25 mouse cellular contexts compared by ENCODE assay signal in the genomic region with DNA sequence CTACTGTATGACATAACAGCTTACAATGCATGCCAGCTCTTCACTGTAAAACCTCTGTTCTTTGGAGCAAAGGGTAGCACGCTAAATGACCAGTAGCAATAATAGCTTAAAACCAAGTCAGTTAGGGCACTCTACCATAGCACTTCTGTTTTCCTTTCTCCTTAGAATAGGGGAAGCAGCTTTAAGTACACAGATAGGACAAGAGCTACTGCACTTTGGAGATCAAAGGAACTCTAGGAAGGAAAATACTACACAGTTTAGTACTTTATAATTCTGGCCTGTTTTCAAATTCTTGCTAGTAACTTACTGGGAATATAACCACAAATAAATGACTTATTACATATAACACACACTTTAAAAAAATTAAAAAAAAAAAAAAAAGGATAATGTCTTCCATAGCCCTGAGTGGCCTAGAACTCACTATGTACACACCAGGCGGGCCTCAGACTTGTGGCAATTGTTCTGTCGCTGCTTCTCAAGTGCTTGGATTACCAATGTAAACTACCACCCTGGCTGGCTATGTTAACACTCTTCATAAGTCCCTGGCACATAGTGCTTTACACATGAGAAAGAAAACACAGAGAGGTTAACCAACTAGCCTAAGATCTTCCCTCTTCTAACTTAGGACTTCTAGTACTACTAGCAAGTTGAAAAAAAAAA. TPM values are rescaled to one million over a fixed set of nuclear protein-coding genes. Genes with fewer than 3 reads are reported as not detected.
DNase-seq lines count a peak whose midpoint lies in the region; ATAC-seq and TF ChIP-seq lines count a peak whose summit lies in the region.
"Had no signal": no experiment of that assay in that cellular context is flagged by ENCODE, and none has a peak within 500 bp of the region (broad histone marks: within the 10 kb centered on the region; RNA-seq: fewer than 3 reads in every experiment).

No protein-coding gene starts in this region.

- no peak; the same call in 1 of the 2 replicates for ATAC-seq in lung, embryonic 14.5 days (ENCODE audit: insufficient read depth)
- ATAC-seq in neural tube, embryonic 15.5 days (ENCODE audit: low FRiP score): no peak
- no peak for ATAC-seq in kidney, embryonic 16.5 days (ENCODE audit: low FRiP score, low TSS enrichment)
- ATAC-seq: activated CD4-positive, CD25-positive, alpha-beta regulatory T cell, adult 4 months; CD4-positive, CD25-positive, alpha-beta regulatory T cell, adult 4 months; forebrain, embryonic 14.5 days; forebrain, postnatal 0 days had no signal

- H3K4me2 ChIP-seq in lung, embryonic 14.5 days: no peak overlapping the region
- H3K4me2 ChIP-seq in neural tube, embryonic 15.5 days: no peak overlapping the region
- H3K4me2 ChIP-seq in kidney, embryonic 16.5 days (replicated peaks; ENCODE audit: low read depth, low read length): no peak overlapping the region
- H3K4me2 ChIP-seq: embryonic facial prominence, embryonic 12.5 days; embryonic facial prominence, embryonic 15.5 days; heart, embryonic 11.5 days; hindbrain, embryonic 12.5 days; hindbrain, embryonic 15.5 days had no signal

- peak; percentile 53 for DNase-seq in lung, embryonic 14.5 days
- DNase-seq in lung, postnatal 14 days: no peak
- DNase-seq in MEL (ENCODE audit: low read depth, low spot score) (peak; percentile 19), adipocyte (ENCODE audit: low spot score) (peak; percentile 39)
- DNase-seq in lung, postnatal 25 days (ENCODE audit: low spot score): peak; percentile 15
- DNase-seq: adrenal gland, postnatal 10 days; adrenal gland, postnatal 36 days; cerebellum, adult 11 months; cerebellum, adult 2 months; cerebellum, adult 9-11 months; cerebellum, postnatal 25 days; forebrain, postnatal 0 days; gastrocnemius, adult 2 months; gastrocnemius, postnatal 14 days; heart, adult 11 months had no signal

- WGBS in lung, embryonic 14.5 days: 49% methylated on average over 3 of the region's 3 CpGs
- 74% methylated on average over 3 of the region's 3 CpGs for WGBS in neural tube, embryonic 15.5 days
- WGBS in kidney, embryonic 16.5 days: 77% methylated on average over 3 of the region's 3 CpGs

- no peaks in the 10 kb centered on the region for H3K36me3 ChIP-seq in lung, embryonic 14.5 days (ENCODE audit: insufficient read depth)
- peaks cover 0 to 2% of the 10 kb centered on the region in 2 experiments; a peak in 1 of 4 replicates for H3K36me3 ChIP-seq in MEL (ENCODE audit: control insufficient read depth in 1 of 2, insufficient read depth in 2 of 2, low read length in 2 of 2)
- H3K36me3 ChIP-seq in neural tube, embryonic 15.5 days: no peaks in the 10 kb centered on the region
- no peaks in the 10 kb centered on the region for H3K36me3 ChIP-seq in kidney, embryonic 16.5 days (ENCODE audit: insufficient read depth, low read length)
- H3K36me3 ChIP-seq: embryonic facial prominence, embryonic 12.5 days; embryonic facial prominence, embryonic 15.5 days; hindbrain, embryonic 12.5 days; hindbrain, embryonic 15.5 days had no signal

- 0 out of 2 replicates have a peak, but pooled peaks cover 3% of the 10 kb centered on the region for H3K27me3 ChIP-seq in lung, embryonic 14.5 days (ENCODE audit: insufficient read depth, low read length)
- peaks cover 0 to 24% of the 10 kb centered on the region in 2 experiments; a peak in 3 of 4 replicates for H3K27me3 ChIP-seq in MEL (ENCODE audit: control insufficient read depth in 1 of 2, insufficient read depth in 2 of 2, low read length in 2 of 2)
- no peaks in the 10 kb centered on the region for H3K27me3 ChIP-seq in neural tube, embryonic 15.5 days (replicated peaks)
- H3K27me3 ChIP-seq in kidney, embryonic 16.5 days (ENCODE audit: insufficient read depth, low read length): no peaks in the 10 kb centered on the region
- H3K27me3 ChIP-seq: embryonic facial prominence, embryonic 12.5 days; embryonic facial prominence, embryonic 15.5 days; hindbrain, embryonic 12.5 days; hindbrain, embryonic 15.5 days had no signal

- no peak overlapping the region for H3K4me3 ChIP-seq in lung, embryonic 14.5 days (ENCODE audit: low read depth, low read length)
- no peak overlapping the region for H3K4me3 ChIP-seq in MEL (ENCODE audit: control insufficient read depth in 1 of 2, insufficient read depth in 1 of 2, low read depth in 2 of 2, low read length in 2 of 2)
- no peak overlapping the region for H3K4me3 ChIP-seq in neural tube, embryonic 15.5 days (replicated peaks)
- no peak overlapping the region for H3K4me3 ChIP-seq in kidney, embryonic 16.5 days (ENCODE audit: low read length)
- H3K4me3 ChIP-seq: embryonic facial prominence, embryonic 12.5 days; embryonic facial prominence, embryonic 15.5 days; gastrocnemius, adult 2 months; hindbrain, embryonic 12.5 days; hindbrain, embryonic 15.5 days had no signal

- no peak overlapping the region for H3K9ac ChIP-seq in lung, embryonic 14.5 days
- no peak overlapping the region for H3K9ac ChIP-seq in MEL (ENCODE audit: control insufficient read depth, low read depth, low read length, poor library complexity, severe bottlenecking)
- H3K9ac ChIP-seq in neural tube, embryonic 15.5 days (replicated peaks): no peak overlapping the region
- no peak overlapping the region for H3K9ac ChIP-seq in kidney, embryonic 16.5 days (replicated peaks; ENCODE audit: low read length)
- H3K9ac ChIP-seq: embryonic facial prominence, embryonic 12.5 days; embryonic facial prominence, embryonic 15.5 days; forebrain, postnatal 0 days; hindbrain, embryonic 12.5 days; hindbrain, embryonic 15.5 days had no signal

- no peak for TF ChIP-seq RAD21 in MEL (IDR thresholded peaks at IDR 0.05; ENCODE audit: low read depth, low read length)

- H3K9me3 ChIP-seq in lung, embryonic 14.5 days (ENCODE audit: low read depth, low read length): no peaks in the 10 kb centered on the region
- no peaks in the 10 kb centered on the region for H3K9me3 ChIP-seq in MEL (replicated peaks; ENCODE audit: insufficient read depth, low read length)
- H3K9me3 ChIP-seq in neural tube, embryonic 15.5 days (replicated peaks): no peaks in the 10 kb centered on the region
- H3K9me3 ChIP-seq in kidney, embryonic 16.5 days (ENCODE audit: low read length): no peaks in the 10 kb centered on the region
- H3K9me3 ChIP-seq: embryonic facial prominence, embryonic 12.5 days; embryonic facial prominence, embryonic 15.5 days; hindbrain, embryonic 12.5 days; hindbrain, embryonic 15.5 days had no signal

- peaks cover 10% of the 10 kb centered on the region; the same call in 1 of the 2 replicates for H3K4me1 ChIP-seq in lung, embryonic 14.5 days (ENCODE audit: insufficient read depth)
- H3K4me1 ChIP-seq in MEL (ENCODE audit: control insufficient read depth in 1 of 2, insufficient read depth in 2 of 2, low read length in 2 of 2): no peaks in the 10 kb centered on the region
- H3K4me1 ChIP-seq in neural tube, embryonic 15.5 days: peaks cover 5% of the 10 kb centered on the region
- peaks cover 3% of the 10 kb centered on the region; the same call in 1 of the 2 replicates for H3K4me1 ChIP-seq in kidney, embryonic 16.5 days (ENCODE audit: insufficient read depth, low read length)
- H3K4me1 ChIP-seq: embryonic facial prominence, embryonic 15.5 days had no signal

- TF ChIP-seq CTCF in lung, embryonic 14.5 days (IDR thresholded peaks at IDR 0.05; ENCODE audit: low read depth): no peak
- TF ChIP-seq CTCF in MEL (IDR thresholded peaks at IDR 0.05 in 2 of 3, conservative IDR thresholded peaks at IDR 0.05 in 1 of 3; ENCODE audit: control insufficient read depth in 1 of 3, insufficient read depth in 1 of 3, low read depth in 2 of 3, low read length in 3 of 3, poor library complexity in 1 of 3, severe bottlenecking in 1 of 3): no peak

- no peak for TF ChIP-seq POLR2A in MEL (IDR thresholded peaks at IDR 0.05; ENCODE audit: control insufficient read depth in 1 of 2, insufficient read depth in 1 of 2, low read depth in 1 of 2, low read length in 2 of 2, poor library complexity in 1 of 2)

- no peak overlapping the region for H3K27ac ChIP-seq in lung, embryonic 14.5 days (ENCODE audit: low read depth)
- H3K27ac ChIP-seq in MEL (ENCODE audit: control insufficient read depth, low read depth, low read length): no peak overlapping the region
- H3K27ac ChIP-seq in neural tube, embryonic 15.5 days (replicated peaks): no peak overlapping the region
- no peak overlapping the region for H3K27ac ChIP-seq in kidney, embryonic 16.5 days (ENCODE audit: low read length)
- H3K27ac ChIP-seq: embryonic facial prominence, embryonic 12.5 days; embryonic facial prominence, embryonic 15.5 days; gastrocnemius, adult 2 months; hindbrain, embryonic 12.5 days; hindbrain, embryonic 15.5 days had no signal

- H3K79me2 ChIP-seq in MEL (ENCODE audit: control insufficient read depth, insufficient read depth, low read length, poor library complexity): no peaks in the 10 kb centered on the region

- no peak for TF ChIP-seq EP300 in MEL (IDR thresholded peaks at IDR 0.05; ENCODE audit: low read depth in 1 of 2, low read length in 2 of 2)

TF ChIP-seq in MEL, 35 proteins besides CTCF, POLR2A, EP300 and RAD21:
- TF ChIP-seq BHLHE40 (IDR thresholded peaks at IDR 0.05; ENCODE audit: borderline replicate concordance, low read depth, low read length): no peak
- TF ChIP-seq CHD1 (IDR thresholded peaks at IDR 0.05; ENCODE audit: low read depth, low read length): no peak
- TF ChIP-seq ZKSCAN1 (IDR thresholded peaks at IDR 0.05; ENCODE audit: low read depth, low read length): no peak
- TF ChIP-seq GATA1 (IDR thresholded peaks at IDR 0.05; ENCODE audit: low read depth, low read length): no peak

RNA-seq across cellular contexts. Expression of a gene that starts 20.1 kb away (rescaled TPM):
- 62.3 and 62.8 TPM in 2 replicates for polyA plus RNA-seq in lung, embryonic 14.5 days (2014; fragmentation: Nextera tagmentation; extraction: Ambion mirVana)
- 0.08 and 0.10 TPM in 2 replicates for total RNA-seq in MEL (2012; rRNA removed)
- under 1 TPM in 1 of 2 experiments, not detected in 1; 0.04 TPM for polyA plus RNA-seq in MEL (2012; ENCODE audit: insufficient read depth in 1 of 2, insufficient read length in 2 of 2, low read depth in 1 of 2, low replicate concordance in 2 of 2, missing spikeins in 1 of 2)
- polyA plus RNA-seq in neural tube, embryonic 15.5 days (2015; fragmentation: Nextera tagmentation; extraction: Ambion mirVana): 40.8 and 44.1 TPM in 2 replicates
- polyA plus RNA-seq in kidney, embryonic 16.5 days (2015; fragmentation: Nextera tagmentation; extraction: Ambion mirVana): 31.5 and 33.2 TPM in 2 replicates
- polyA plus RNA-seq: activated CD4-positive, CD25-positive, alpha-beta regulatory T cell, adult 4 months had no signal

Comparison
In these comparisons a context has a peak if more than half of its experiments do, and no peak if none do; other contexts are left out.
1. RNA of a gene that starts 20.1 kb away (polyA plus RNA-seq): 62.3 to 62.8 TPM in lung, embryonic 14.5 days, 40.8 to 44.1 TPM in neural tube, embryonic 15.5 days and 31.5 to 33.2 TPM in kidney, embryonic 16.5 days; 0.04 TPM in MEL; every median in the first group is over 10 times any median in the second.